Mouse (Mus musculus): ENCODE measurements around the gene Dnm3. TPM values are rescaled to one million over a fixed set of nuclear protein-coding genes. Genes with fewer than 3 reads are reported as not detected.
A peak's percentile ranks its signal among the peaks of the same experiment; 100 is the strongest.

Gene Dnm3
- polyA plus RNA-seq, 1 experiment: 1.6 TPM

- no peak overlapping the region for H3ac ChIP-seq (ENCODE audit: control insufficient read depth, insufficient read length, low read depth)
- H3K27me3 ChIP-seq (ENCODE audit: control insufficient read depth, insufficient read depth, insufficient read length): no peaks in the 10 kb centered on the region
- H3K4me3 ChIP-seq (ENCODE audit: insufficient read depth, poor library complexity, severe bottlenecking): no peak overlapping the region
- no peak for TF ChIP-seq MYOG (IDR thresholded peaks at IDR 0.05; ENCODE audit: control insufficient read depth, extremely low read depth, insufficient read length)
- no peak for TF ChIP-seq MAX (IDR thresholded peaks at IDR 0.05)
- TF ChIP-seq USF1 (IDR thresholded peaks at IDR 0.05; ENCODE audit: low read depth): no peak
- no peak for TF ChIP-seq CEBPB (IDR thresholded peaks at IDR 0.05; ENCODE audit: low read depth)
- TF ChIP-seq FOSL1 (IDR thresholded peaks at IDR 0.05; ENCODE audit: insufficient read depth, low read length, poor library complexity, severe bottlenecking): no peak
- TF ChIP-seq CTCF (IDR thresholded peaks at IDR 0.05; ENCODE audit: control insufficient read depth, insufficient read depth, insufficient read length): no peak
- no peak for TF ChIP-seq MYOD1 (IDR thresholded peaks at IDR 0.05; ENCODE audit: control insufficient read depth, insufficient read length, low read depth)
- H3K79me3 ChIP-seq (ENCODE audit: low read depth): no peaks in the 10 kb centered on the region
- H3K36me3 ChIP-seq (ENCODE audit: control insufficient read depth, insufficient read depth): no peaks in the 10 kb centered on the region
- H3K79me2 ChIP-seq (ENCODE audit: control insufficient read depth, insufficient read depth): no peaks in the 10 kb centered on the region
Observed at GRCm38 (mm10) chr1:162506516-162506915, 28.7 kb upstream of the Dnm3 start.

- no peak overlapping the region for H3ac ChIP-seq (ENCODE audit: control insufficient read depth, insufficient read length, low read depth)
- H3K79me3 ChIP-seq (ENCODE audit: low read depth): no peaks in the 10 kb centered on the region
- H3K4me3 ChIP-seq (ENCODE audit: insufficient read depth, poor library complexity, severe bottlenecking): no peak overlapping the region
- no peaks in the 10 kb centered on the region for H3K27me3 ChIP-seq (ENCODE audit: control insufficient read depth, insufficient read depth, insufficient read length)
- no peaks in the 10 kb centered on the region for H3K36me3 ChIP-seq (ENCODE audit: control insufficient read depth, insufficient read depth)
- no peaks in the 10 kb centered on the region for H3K79me2 ChIP-seq (ENCODE audit: control insufficient read depth, insufficient read depth)
- TF ChIP-seq MYOD1 (IDR thresholded peaks at IDR 0.05; ENCODE audit: control insufficient read depth, insufficient read length, low read depth): no peak
- TF ChIP-seq MYOG (IDR thresholded peaks at IDR 0.05; ENCODE audit: control insufficient read depth, extremely low read depth, insufficient read length): no peak
- no peak for TF ChIP-seq CEBPB (IDR thresholded peaks at IDR 0.05; ENCODE audit: low read depth)
- no peak for TF ChIP-seq MAX (IDR thresholded peaks at IDR 0.05)
- no peak for TF ChIP-seq FOSL1 (IDR thresholded peaks at IDR 0.05; ENCODE audit: insufficient read depth, low read length, poor library complexity, severe bottlenecking)
- TF ChIP-seq USF1 (IDR thresholded peaks at IDR 0.05; ENCODE audit: low read depth): no peak
- TF ChIP-seq CTCF (IDR thresholded peaks at IDR 0.05; ENCODE audit: control insufficient read depth, insufficient read depth, insufficient read length): no peak
Observed at GRCm38 (mm10) chr1:162505649-162506048, 27.8 kb upstream of the Dnm3 start.

GRCm38 (mm10) chr1:162476531-162477080 is 1.2 kb downstream of the Dnm3 start:
- H3K79me2 ChIP-seq (ENCODE audit: control insufficient read depth, insufficient read depth): no peaks in the 10 kb centered on the region
- no peaks in the 10 kb centered on the region for H3K36me3 ChIP-seq (ENCODE audit: control insufficient read depth, insufficient read depth)
- H3K4me3 ChIP-seq (ENCODE audit: insufficient read depth, poor library complexity, severe bottlenecking): no peak overlapping the region
- TF ChIP-seq MYOD1 (IDR thresholded peaks at IDR 0.05; ENCODE audit: control insufficient read depth, insufficient read length, low read depth) (no peak), MAX (IDR thresholded peaks at IDR 0.05) (no peak), CEBPB (IDR thresholded peaks at IDR 0.05; ENCODE audit: low read depth) (no peak), FOSL1 (IDR thresholded peaks at IDR 0.05; ENCODE audit: insufficient read depth, low read length, poor library complexity, severe bottlenecking) (no peak), MYOG (IDR thresholded peaks at IDR 0.05; ENCODE audit: control insufficient read depth, extremely low read depth, insufficient read length) (no peak), USF1 (IDR thresholded peaks at IDR 0.05; ENCODE audit: low read depth) (no peak), CTCF (IDR thresholded peaks at IDR 0.05; ENCODE audit: control insufficient read depth, insufficient read depth, insufficient read length) (no peak)
- no peaks in the 10 kb centered on the region for H3K27me3 ChIP-seq (ENCODE audit: control insufficient read depth, insufficient read depth, insufficient read length)
- H3ac ChIP-seq (ENCODE audit: control insufficient read depth, insufficient read length, low read depth): peak overlapping the region; percentile 1
- no peaks in the 10 kb centered on the region for H3K79me3 ChIP-seq (ENCODE audit: low read depth)

GRCm38 (mm10) chr1:162472949-162473348 is 4.9 kb downstream of the Dnm3 start:
- H3K4me3 ChIP-seq (ENCODE audit: insufficient read depth, poor library complexity, severe bottlenecking): no peak overlapping the region
- no peak overlapping the region for H3ac ChIP-seq (ENCODE audit: control insufficient read depth, insufficient read length, low read depth)
- H3K27me3 ChIP-seq (ENCODE audit: control insufficient read depth, insufficient read depth, insufficient read length): no peaks in the 10 kb centered on the region
- no peaks in the 10 kb centered on the region for H3K36me3 ChIP-seq (ENCODE audit: control insufficient read depth, insufficient read depth)
- H3K79me2 ChIP-seq (ENCODE audit: control insufficient read depth, insufficient read depth): no peaks in the 10 kb centered on the region
- TF ChIP-seq CEBPB (IDR thresholded peaks at IDR 0.05; ENCODE audit: low read depth): no peak
- H3K79me3 ChIP-seq (ENCODE audit: low read depth): no peaks in the 10 kb centered on the region

GRCm38 (mm10) chr1:162471089-162471488 is 6.7 kb downstream of the Dnm3 start:
- TF ChIP-seq CEBPB (IDR thresholded peaks at IDR 0.05; ENCODE audit: low read depth): no peak
- TF ChIP-seq FOSL1 (IDR thresholded peaks at IDR 0.05; ENCODE audit: insufficient read depth, low read length, poor library complexity, severe bottlenecking): no peak
- no peak for TF ChIP-seq USF1 (IDR thresholded peaks at IDR 0.05; ENCODE audit: low read depth)
- TF ChIP-seq MAX (IDR thresholded peaks at IDR 0.05): no peak
- TF ChIP-seq CTCF (IDR thresholded peaks at IDR 0.05; ENCODE audit: control insufficient read depth, insufficient read depth, insufficient read length): no peak
- no peak for TF ChIP-seq MYOG (IDR thresholded peaks at IDR 0.05; ENCODE audit: control insufficient read depth, extremely low read depth, insufficient read length)
- no peak for TF ChIP-seq MYOD1 (IDR thresholded peaks at IDR 0.05; ENCODE audit: control insufficient read depth, insufficient read length, low read depth)
- H3K36me3 ChIP-seq (ENCODE audit: control insufficient read depth, insufficient read depth): no peaks in the 10 kb centered on the region
- no peak overlapping the region for H3K4me3 ChIP-seq (ENCODE audit: insufficient read depth, poor library complexity, severe bottlenecking)
- no peak overlapping the region for H3ac ChIP-seq (ENCODE audit: control insufficient read depth, insufficient read length, low read depth)
- H3K79me3 ChIP-seq (ENCODE audit: low read depth): no peaks in the 10 kb centered on the region
- no peaks in the 10 kb centered on the region for H3K27me3 ChIP-seq (ENCODE audit: control insufficient read depth, insufficient read depth, insufficient read length)
- H3K79me2 ChIP-seq (ENCODE audit: control insufficient read depth, insufficient read depth): no peaks in the 10 kb centered on the region

- Histone ChIP-seq H3K27me3 (ENCODE audit: control insufficient read depth, insufficient read depth, insufficient read length) (no peaks in the 10 kb centered on the region), H3K4me3 (ENCODE audit: insufficient read depth, poor library complexity, severe bottlenecking) (no peak overlapping the region), H3K79me2 (ENCODE audit: control insufficient read depth, insufficient read depth) (no peaks in the 10 kb centered on the region), H3K36me3 (ENCODE audit: control insufficient read depth, insufficient read depth) (no peaks in the 10 kb centered on the region), H3ac (ENCODE audit: control insufficient read depth, insufficient read length, low read depth) (no peak overlapping the region), H3K79me3 (ENCODE audit: low read depth) (no peaks in the 10 kb centered on the region)
- TF ChIP-seq CTCF (IDR thresholded peaks at IDR 0.05; ENCODE audit: control insufficient read depth, insufficient read depth, insufficient read length) (no peak), MYOG (IDR thresholded peaks at IDR 0.05; ENCODE audit: control insufficient read depth, extremely low read depth, insufficient read length) (no peak), CEBPB (IDR thresholded peaks at IDR 0.05; ENCODE audit: low read depth) (no peak), MAX (IDR thresholded peaks at IDR 0.05) (no peak), MYOD1 (IDR thresholded peaks at IDR 0.05; ENCODE audit: control insufficient read depth, insufficient read length, low read depth) (no peak), FOSL1 (IDR thresholded peaks at IDR 0.05; ENCODE audit: insufficient read depth, low read length, poor library complexity, severe bottlenecking) (no peak), USF1 (IDR thresholded peaks at IDR 0.05; ENCODE audit: low read depth) (no peak)
Observed at GRCm38 (mm10) chr1:162469752-162470280, 8.0 kb downstream of the Dnm3 start.

Data from C2C12 (cell line).